Mouse (Mus musculus): ENCODE data around the gene Tmem102. TPM values are rescaled to one million over a fixed set of nuclear protein-coding genes. Genes with fewer than 3 reads are reported as not detected.

The Tmem102 gene
- total RNA-seq (2022), result under 1 TPM in 2 of 4 experiments, not detected in 2; 0.17 to 0.47 TPM

- DNase-seq (ENCODE audit: low spot score in 2 of 2), result no peak
Observed at GRCm38 (mm10) chr11:69804972-69805909, at the start of gene Tmem102. Gene Tmem102 (minus strand): TSS chr11:69805624.

GRCm38 (mm10) chr11:69854680-69855079 is 49.3 kb upstream of the Tmem102 start:
- DNase-seq (ENCODE audit: low spot score in 2 of 2), result no peak

GRCm38 (mm10) chr11:69853994-69854393 is 48.6 kb upstream of the Tmem102 start:
- DNase-seq (ENCODE audit: low spot score in 2 of 2), result no peak

- no peak for DNase-seq (ENCODE audit: low spot score in 2 of 2)
Observed at GRCm38 (mm10) chr11:69850754-69851153, 45.3 kb upstream of the Tmem102 start.

- no peak for DNase-seq (ENCODE audit: low spot score in 2 of 2)
Observed at GRCm38 (mm10) chr11:69849884-69850283, 44.5 kb upstream of the Tmem102 start.

GRCm38 (mm10) chr11:69849128-69849527 is 43.7 kb upstream of the Tmem102 start:
- no peak for DNase-seq (ENCODE audit: low spot score in 2 of 2)

GRCm38 (mm10) chr11:69848021-69848420 is 42.6 kb upstream of the Tmem102 start:
- DNase-seq (ENCODE audit: low spot score in 2 of 2), result no peak

- DNase-seq (ENCODE audit: low spot score in 2 of 2), result no peak
Observed at GRCm38 (mm10) chr11:69846738-69847688, 41.6 kb upstream of the Tmem102 start.

GRCm38 (mm10) chr11:69846198-69846680 is 40.8 kb upstream of the Tmem102 start, which contains the start of gene Plscr3:
Gene Plscr3 (plus strand): TSS chr11:69846376.
- DNase-seq (ENCODE audit: low spot score in 2 of 2), result peak; percentile 71 to 83

GRCm38 (mm10) chr11:69838714-69839104 is 33.3 kb upstream of the Tmem102 start:
- no peak for DNase-seq (ENCODE audit: low spot score in 2 of 2)

GRCm38 (mm10) chr11:69837952-69838713 is 32.7 kb upstream of the Tmem102 start, which contains the start of gene Tmem256:
Gene Tmem256 (plus strand): TSS chr11:69838514.
- peak; percentile 97 to 99 for DNase-seq (ENCODE audit: low spot score in 2 of 2)

GRCm38 (mm10) chr11:69837604-69837951 is 32.2 kb upstream of the Tmem102 start, which contains the start of gene Nlgn2:
Gene Nlgn2 (minus strand): TSS chr11:69837784.
- DNase-seq (ENCODE audit: low spot score in 2 of 2), result no peak

- peak; percentile 31 to 37 for DNase-seq (ENCODE audit: low spot score in 2 of 2)
Observed at GRCm38 (mm10) chr11:69836703-69837576, 31.5 kb upstream of the Tmem102 start.

GRCm38 (mm10) chr11:69835966-69836335 is 30.5 kb upstream of the Tmem102 start:
- no peak for DNase-seq (ENCODE audit: low spot score in 2 of 2)

GRCm38 (mm10) chr11:69835326-69835965 is 30.0 kb upstream of the Tmem102 start:
- no peak for DNase-seq (ENCODE audit: low spot score in 2 of 2)

GRCm38 (mm10) chr11:69834001-69834549 is 28.7 kb upstream of the Tmem102 start:
- DNase-seq (ENCODE audit: low spot score in 2 of 2), result no peak

- DNase-seq (ENCODE audit: low spot score in 2 of 2), result no peak
Observed at GRCm38 (mm10) chr11:69833554-69833953, 28.1 kb upstream of the Tmem102 start.

- DNase-seq (ENCODE audit: low spot score in 2 of 2), result no peak
Observed at GRCm38 (mm10) chr11:69828832-69829231, 23.4 kb upstream of the Tmem102 start.

GRCm38 (mm10) chr11:69823456-69823855 is 18.0 kb upstream of the Tmem102 start:
- DNase-seq (ENCODE audit: low spot score in 2 of 2), result no peak
